Mouse (Mus musculus) kidney, adult 2 months (tissue): Measurements from ENCODE around the gene Kcnh4.

Experiments used
- CTCF ChIP-seq: fragments of 200-500 bp; conservative IDR thresholded peaks from 2 replicates; pipeline ENCODE4 v1.5.1; 2011; ENCODE audit warnings: low read depth, mild to moderate bottlenecking, control low read depth, low read length, moderate library complexity, mixed read lengths; ENCODE audit not compliant: insufficient read depth, insufficient read length
- POLR2A ChIP-seq: fragments of 200-500 bp; IDR thresholded peaks from one replicate; pipeline ENCODE4 v1.6.1; 2011; ENCODE audit warnings: low read depth, low read length, control low read depth

DNA sequence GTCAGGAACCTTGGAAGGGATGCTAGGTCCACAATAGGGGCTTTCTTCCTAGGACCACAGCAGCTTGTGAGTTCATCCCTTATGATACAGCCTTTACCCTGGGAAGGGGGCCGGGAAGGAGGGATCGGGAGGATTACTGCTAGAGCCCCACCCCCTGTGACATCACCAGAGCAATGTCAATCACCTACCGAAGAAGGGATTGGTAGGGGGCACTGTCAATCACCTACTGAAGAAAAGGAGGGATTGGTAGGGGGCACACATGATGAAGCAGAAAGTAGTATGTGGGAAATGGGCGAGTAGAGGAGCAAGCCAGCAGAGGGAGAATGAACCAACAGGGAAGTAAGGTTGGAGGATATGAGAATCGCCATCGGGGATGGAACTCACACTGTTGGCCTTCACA lies 3.3 kb downstream of the Kcnh4 start:
- TF ChIP-seq CTCF (no peak), POLR2A (no peak)
